Mouse (Mus musculus): ENCODE data around the gene Lhx2.

The Lhx2 gene

DNA sequence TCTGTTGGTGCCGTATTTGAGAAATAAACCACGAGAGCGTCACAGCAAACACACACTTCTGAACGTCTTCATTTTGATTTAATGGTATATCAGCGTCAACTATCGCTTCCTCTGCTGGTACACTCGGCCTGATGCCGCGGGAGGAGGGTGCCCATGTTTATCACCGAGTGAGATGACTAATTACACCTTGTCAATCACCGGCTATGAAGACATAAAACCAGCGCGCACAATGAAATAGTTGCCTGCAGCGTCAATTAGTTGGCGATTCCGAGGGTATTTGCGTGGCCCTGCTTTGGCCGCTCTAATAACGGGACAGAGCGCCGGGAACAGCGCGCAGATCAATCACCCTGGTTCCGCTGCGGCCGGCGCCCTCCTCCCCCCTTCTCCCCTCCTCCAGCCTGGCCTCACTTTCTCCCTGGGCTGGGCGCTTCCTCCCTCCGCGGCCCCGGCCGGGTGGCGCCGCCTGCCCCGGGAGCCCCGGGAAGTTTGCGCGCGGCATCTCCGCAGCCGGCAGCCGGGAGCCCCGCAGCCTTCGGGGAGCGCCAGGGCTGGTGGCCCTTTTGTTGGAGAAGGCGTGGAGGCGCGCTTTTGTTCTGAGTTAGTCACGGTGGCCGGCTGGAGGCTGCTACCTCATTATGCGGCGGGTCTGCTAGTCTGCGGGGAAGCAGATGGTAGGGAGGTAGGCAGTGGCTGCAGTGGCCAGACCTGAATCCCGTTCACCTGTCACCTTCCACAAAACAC is 8.9 kb downstream of the Lhx2 start:
- DNase-seq, result peak; percentile 40

DNA sequence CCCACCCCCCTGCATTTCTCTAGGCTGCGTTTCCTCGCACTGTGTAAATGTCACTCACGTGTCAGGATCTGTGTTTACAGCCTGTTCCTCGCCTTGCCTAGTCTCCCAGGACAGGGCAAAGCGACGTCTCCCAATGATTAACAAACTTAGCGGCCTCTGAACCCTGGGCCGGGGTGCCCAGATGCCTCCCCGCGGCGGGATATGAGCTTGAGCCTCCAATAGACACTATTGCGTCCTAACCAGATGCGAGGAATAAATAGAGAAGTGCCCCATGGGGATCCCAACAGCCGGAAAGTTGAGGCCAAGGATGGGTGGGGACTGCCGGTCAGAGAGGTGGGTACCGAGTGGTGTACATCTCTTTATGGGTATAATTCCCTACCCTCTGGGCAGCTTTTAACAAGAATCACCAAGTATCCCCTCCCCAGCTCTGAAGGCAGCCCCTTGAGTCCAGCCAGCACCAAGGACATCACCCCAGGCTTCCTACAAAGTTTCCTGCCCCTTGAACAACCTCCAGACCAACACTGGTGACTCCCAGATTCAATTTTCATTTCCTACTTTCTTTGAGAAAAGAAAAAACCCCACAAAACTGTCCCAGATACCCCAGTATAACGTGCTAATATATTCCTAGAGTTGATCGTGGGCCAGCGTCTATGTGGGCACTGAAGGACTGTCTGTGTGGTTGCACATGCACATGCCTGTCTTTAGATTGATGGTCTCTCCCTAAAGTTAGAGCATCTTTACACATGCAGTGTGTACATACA is 9.8 kb downstream of the Lhx2 start:
- DNase-seq, result no peak

DNA sequence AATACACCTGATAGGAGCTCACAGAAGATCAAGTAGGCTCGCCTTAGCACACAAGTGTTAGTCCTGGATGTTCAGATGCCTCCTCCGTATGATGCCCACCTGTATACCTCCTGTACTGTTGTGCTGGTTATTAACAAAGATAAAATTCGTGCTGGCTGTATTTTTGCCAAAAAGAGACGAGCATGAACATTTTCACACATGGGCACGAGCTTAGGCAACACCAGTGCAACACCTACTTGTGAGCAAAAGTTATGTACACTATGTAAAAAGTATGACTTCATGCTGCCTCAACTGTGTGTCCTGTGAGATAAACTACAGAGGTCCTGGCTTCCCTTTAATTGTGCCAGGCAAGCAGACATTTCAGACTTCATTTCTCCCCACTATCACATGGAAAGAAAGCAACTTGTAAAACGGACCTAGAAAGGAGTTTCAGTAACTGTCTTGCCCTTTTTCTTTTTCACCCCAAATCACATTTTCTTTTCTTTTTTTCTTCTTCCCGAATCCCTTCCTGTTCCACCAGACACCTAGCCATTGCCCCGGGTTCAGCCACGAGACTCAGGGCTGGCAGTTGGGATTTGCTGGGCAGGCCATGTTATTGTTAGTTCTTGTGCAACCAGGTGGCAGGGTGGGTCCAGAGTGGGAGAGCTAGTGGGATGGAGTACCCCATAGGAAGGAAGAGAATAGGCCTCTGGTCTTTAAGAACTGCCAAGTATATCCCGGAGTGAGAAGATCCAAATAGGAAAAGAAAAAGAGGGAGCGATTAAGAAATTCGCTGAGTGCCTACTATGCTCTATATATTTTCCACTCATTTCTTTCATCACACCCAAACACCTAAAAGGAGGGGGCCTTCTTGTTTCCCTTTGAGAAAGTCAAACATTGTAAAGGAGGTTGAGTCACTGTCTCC is 10.6 kb downstream of the Lhx2 start:
- no peak for DNase-seq

DNA sequence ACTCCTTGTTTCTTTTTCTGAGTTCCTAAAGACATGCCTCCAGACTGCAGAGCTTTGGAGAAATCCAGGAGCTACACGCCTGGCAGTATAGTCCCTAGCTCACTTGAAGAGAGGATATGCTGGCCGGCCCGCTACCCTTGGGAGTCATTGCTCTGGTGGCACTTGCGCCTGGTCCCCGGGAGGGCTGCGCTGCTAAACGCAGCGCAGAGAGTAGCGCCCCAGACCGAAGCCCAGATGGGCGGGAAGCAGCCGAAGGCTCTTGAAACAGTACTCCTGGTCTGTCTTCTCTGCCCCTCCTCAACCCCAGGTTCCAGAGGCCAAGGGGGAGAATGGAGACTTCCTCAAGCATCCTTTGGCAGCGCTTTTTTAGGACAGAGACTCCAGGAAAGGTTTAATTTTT is 11.3 kb downstream of the Lhx2 start:
- peak; percentile 28 for DNase-seq

DNA sequence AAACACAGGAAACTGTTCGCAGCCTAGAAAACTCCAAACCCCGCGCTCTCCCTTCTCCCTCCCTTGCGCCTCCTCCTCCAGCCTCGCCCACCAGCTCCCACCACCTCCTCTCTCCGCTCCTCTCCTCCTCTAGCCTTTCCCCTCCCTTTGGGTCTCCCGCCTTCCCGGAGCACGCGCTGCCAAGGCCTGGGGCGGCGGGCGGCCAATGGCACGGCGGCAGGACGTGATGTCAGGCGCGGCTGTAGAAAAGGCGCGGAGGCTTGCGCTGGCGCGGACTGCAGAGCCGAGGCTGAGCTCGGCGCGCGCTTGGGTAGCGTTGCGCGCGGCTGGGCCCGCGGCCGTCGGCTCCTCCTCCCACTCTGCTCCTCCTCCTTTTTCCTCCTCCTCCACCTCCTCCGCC is 11.7 kb downstream of the Lhx2 start:
- DNase-seq, result peak; percentile 78

DNA sequence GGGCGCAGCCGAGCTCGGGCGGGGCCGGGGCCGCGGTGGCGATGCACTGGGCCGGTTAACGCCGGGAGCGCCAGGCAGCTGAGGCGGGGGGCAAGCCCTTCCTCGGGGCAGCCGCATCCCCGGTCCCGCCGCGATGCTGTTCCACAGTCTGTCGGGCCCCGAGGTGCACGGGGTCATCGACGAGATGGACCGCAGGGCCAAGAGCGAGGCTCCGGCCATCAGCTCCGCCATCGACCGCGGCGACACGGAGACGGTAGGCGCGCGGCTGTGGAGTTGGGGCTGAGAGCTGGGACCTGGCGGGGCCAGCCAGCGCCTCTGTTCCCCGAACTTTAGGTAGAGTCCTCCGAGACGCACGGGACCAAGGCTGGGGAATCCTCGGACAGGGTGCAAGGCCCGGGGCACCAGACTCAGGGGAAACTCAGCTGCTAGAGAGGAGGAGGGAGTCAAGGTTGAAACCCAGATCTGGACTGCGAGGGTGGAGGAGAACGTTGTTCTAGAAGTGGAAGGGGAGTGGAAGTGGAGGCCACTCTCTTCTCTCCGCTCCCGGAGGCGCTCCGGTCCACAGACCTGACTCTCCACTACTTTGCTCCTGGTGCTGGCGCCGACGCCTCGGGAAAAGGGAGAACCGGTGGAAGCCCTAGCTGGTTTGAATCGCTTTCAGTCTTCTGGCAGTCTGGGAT is 12.7 kb downstream of the Lhx2 start:
- peak; percentile 34 for DNase-seq

DNA sequence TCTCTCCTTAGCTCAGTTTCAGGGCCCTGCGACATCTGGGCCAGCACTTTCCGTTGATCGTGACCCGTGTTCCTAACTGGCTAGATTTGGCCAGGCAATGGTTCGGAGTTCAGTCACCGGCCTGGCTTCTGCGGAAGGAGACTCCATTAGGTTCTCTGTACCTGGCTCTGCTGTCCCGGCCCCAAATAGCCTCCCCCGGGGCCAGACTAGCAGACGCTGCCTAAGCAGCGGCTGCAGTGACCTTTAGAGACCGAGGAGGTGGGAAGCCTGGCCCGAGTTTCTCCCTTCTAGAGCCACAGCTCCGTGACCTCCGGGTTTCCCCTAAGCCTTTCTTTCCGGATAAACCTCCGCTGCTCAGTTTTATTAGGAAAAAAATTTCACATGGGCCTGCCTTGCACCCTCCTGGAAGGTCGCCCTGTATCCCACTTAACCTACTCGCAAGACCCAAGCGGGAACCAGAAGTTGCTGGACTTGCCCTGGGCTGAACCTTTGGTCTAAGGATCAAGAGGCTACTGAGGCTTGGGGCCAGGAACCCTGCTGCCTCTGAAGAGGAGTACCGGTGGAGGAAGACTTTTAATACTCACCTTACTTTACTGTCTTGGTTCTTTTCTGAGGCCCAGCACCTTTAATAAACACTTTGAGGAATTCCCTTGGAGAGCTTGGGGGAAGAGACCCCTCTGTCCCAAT is 13.4 kb downstream of the Lhx2 start:
- no peak for DNase-seq

DNA sequence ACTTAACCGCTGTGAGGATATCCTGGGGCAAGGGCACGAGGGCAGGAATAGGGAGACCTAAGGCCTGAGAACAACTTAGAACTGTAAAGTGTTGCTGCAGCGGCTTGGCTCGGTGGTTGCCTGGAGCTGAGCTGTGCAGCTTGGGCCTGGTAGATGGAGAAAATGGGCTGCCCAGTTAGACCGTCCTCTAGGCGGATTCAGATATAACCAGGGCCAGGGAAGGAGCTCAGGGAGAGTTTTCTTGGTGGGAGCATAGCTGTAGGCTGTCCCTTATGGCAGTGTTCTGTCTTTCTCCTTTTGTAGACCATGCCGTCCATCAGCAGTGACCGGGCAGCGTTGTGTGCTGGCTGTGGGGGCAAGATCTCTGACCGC is 13.9 kb downstream of the Lhx2 start:
- DNase-seq, result no peak

DNA sequence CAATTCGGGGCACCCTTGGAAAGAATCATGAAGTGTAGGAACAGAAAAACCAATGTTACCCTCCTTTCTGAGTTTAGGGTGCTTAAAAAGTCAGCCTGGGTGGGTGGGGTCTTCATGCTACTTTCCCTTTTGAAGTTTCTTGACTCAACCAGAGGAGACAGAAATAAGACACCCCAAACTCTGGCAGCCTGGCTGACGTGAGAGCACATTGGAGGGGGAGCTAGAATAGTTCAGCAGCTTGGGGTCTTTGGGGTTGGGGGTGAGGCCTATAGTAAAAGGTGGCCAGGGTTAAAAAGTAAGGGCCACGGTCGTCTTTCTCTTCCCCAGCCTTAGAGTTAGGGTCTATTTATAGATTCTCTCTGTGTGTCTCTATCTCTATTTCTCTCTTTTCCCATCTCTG is 14.6 kb downstream of the Lhx2 start:
- DNase-seq, result no peak

DNA sequence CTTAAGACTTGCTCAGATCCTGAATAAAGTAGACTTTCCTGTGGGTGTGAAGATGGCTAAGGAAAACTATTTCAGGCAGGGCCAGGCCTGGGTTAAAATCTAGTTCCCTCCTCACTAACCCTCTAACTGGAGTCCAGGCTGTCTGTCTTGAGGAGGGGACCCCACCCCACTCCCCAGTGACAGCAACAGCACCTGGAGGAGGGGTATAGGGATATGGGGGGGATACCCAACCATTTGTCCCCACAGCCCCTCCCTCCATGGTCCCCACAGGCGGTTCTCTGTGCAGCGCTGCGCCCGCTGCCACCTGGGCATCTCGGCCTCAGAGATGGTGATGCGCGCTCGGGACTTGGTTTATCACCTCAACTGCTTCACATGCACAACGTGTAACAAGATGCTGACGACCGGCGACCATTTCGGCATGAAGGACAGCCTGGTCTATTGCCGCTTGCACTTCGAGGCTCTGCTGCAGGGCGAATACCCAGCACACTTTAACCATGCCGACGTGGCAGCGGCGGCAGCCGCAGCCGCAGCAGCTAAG is 15.2 kb downstream of the Lhx2 start:
- DNase-seq, result no peak

DNA sequence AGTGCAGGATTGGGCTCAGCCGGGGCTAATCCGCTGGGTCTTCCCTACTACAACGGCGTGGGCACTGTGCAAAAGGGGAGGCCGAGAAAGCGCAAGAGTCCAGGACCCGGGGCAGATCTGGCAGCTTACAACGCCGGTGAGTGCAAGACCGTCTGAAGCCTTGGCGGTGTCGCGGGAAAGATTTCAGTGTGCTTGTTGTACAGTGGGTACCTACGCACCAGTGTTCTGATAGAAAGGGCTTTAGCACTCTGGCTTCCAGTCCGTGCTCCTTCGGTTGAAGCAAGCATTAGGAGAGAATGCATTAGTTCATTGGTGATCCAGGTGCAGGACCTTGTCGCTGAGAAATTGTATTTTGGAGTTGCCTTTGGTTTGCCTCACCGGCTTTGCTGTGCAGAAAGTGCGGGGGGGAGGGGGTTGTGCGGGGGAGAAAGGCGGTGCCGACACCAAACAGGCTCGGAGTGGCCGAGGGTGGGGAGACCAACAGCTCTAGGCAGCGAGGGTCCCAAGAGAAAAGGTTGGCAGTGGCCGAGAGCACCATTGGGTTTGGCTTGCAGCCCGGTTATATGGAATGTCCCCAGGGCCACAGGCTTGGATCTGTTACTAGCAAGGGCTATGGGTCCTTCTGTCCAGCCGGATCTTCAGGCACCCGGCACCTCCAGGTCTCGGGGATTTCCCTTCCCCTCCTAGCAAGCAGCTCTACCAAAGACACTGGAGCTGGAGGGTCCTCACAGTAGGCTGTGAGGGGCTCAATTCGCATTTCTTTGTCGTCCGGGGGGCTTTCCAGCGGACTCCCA is 15.8 kb downstream of the Lhx2 start:
- no peak for DNase-seq

DNA sequence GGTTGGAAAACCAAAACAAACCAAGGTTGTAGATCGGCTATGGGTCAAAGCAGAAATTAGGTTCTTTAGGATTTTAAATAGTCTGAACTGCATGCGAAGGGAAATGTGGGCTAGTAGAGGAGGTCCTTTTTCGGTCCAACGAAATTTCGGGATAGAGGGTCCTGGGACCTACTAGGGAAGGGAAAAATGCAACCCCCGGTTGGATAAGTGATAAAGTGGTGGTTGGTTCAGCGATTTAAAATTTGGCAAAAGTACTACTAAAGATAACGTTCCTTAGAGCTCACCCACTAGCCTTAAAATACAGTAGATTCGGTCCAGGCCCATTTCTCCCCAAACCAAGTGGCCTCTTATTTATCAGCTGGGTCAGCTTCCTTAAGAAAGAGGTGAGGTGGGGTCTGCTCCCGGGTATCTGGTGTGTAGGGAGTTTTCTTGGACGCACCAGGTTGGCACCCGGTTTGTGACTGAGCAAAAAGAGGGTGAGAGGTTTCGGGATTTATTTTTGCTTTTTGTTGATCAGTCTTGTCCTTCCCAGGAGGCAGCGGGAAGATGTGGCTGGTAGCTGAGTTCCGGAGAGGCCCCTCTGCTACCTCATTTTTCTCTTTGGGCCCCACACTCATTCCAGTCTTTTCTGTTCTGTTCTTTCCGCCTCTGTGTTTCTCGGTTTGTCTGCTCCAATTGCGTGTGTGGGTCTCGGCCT is 16.8 kb downstream of the Lhx2 start:
- no peak for DNase-seq

DNA sequence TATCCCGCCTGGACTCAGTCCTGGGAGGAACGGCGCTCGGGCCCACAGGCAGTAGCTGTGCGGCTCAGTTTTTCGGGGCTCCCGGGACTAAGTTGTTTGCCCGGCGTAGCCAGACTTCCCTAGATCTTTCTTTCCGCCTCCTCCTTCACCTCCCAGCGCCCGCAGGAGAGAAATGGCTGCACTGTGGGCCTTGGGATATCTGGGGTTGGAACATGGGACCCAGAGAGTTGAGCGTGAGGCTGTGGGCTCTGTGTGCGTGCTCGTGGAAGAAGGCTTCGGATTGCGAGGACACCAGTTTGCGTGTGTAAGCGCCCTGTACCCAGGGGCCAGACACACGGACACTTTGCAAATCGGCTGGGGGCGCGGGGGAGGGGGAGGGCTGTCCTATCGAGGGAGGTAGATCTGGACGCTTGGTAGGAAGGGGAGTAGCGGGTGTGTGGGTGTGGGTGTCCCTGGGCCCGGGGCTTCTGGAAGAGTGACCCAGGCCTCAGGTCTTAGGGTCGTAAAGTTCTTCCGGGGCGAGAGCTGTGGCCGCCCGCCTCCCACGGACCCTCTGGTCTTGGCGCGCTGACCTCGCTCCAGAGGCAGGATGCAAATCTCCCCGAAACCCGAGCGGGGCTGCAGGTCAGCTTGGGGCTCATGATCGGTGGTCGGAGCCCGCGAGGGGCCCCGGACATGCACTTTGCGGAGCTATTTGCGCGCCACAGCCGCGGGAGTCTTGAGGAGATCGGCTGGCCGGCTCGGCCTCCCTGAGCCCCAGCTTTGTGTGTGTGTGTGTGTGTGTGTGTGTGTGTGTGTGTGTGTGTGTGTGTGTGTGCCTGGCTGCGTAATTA is 17.6 kb downstream of the Lhx2 start:
- no peak for DNase-seq

DNA sequence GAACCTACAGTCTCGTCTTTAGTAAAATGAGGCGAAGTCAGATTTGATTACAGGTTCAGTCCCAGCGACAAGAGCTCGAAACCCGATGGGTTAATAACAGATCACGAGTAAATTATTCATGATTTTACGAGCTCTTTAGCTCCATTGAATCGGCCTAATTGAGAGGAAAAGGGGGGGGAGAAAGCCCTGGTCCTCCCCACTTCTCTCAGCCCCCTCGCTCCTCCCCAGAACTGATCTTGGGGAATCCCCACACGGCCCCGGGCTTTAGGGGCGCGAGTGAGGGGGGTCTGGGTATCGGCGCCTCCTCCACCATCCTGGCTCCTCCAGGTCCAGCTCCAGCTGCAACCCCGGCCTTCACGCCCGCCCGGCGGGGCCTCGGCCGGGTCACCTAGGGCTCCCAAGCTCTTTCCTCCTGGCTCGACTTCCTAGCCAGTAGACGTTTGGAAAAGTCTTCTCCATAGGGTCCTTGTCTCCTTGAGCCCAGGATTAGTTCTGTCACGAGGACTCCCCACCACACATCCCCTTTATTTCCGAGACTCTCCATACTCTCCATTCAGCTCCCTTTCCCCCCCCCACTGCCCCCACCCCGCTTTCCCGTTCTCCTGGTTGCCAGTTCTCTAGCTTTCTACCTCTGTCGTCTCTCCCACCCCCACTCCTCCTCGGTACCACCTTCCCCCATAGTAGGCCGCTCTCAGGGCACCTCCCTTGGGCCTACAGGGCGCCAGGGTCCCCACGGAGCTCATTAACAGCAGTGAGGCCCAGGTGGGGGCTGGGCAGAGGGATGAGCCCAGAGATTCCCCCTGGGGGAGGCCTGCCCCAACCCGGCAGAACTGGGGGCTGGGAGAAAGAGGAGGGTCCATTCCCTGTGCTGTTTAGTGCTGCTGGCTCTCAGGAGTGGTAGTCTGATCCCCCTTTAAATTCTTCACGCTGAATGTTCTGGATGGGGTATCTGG is 18.5 kb downstream of the Lhx2 start:
- no peak for DNase-seq

DNA sequence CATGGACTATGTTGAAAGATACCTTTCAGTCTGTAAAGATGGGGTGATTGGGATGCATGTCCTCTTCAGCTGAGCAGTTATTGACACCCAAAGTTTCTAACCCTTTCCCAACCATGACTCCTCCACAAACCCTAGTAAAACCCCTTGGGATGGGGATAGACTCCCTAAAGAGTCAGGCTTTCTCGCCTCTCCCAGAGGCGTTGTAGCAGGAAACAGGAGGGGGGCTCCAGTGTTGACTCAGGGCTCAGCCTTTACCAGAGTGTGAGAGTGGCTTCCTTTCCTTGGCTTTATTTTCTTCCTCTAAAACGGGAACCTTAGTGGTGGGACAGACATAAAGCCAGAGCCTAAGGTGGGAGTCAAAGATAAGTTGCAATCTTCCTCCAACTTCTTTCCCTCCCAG is 19.5 kb downstream of the Lhx2 start:
- DNase-seq, result no peak

DNA sequence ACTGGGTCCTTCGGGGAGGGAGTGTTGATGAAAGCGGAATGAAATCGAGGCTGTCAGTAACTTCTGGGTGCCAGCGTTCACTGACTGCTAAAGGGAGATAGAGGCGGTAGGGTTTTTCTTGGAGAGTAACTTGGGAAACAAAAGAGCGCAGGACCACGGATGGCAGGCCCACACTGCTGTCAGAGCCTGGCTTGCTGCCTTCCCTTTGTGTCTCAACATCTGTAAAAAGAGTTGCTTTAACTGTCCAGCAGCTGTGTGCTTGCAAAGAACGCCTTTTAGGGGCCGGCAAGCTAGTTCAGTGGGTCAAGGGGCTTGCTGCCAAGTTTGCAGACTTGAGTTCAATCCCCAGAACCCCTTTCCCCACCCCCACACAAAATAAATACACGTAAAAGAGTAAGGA is 20.1 kb downstream of the Lhx2 start:
- no peak for DNase-seq

DNA sequence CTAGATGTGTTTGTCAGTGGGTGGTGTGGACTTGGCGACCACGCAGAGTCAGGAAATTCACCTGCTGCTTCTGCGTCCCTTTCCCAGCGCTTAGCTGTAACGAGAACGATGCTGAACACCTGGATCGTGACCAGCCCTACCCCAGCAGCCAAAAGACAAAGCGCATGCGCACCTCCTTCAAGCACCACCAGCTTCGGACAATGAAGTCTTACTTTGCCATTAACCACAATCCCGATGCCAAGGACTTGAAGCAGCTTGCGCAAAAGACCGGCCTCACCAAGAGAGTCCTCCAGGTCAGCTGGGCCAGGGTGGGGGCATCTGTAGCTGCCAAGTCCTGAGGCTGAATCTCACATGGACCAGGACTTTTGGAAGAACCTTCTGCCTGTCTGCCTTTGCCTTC is 20.7 kb downstream of the Lhx2 start:
- no peak for DNase-seq

DNA sequence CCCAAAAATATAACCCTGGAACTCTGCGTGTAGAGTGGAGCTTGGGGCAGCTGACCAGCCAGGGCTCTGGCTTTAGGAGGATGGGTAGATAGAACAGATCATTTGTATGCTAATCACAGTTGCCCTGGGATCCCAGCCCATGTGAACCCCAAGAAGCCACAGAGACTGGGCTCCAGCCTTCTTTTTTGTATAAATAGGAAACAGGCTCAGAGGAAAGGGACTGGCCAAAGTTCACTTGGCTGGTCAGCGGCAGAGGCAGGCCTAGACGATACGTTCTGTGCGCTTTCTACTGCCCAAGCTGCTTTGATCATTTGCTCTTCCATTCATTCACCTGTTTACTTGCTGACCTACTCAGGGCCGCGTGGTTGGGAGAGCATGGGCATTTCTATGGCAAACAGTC is 27.1 kb downstream of the Lhx2 start:
- DNase-seq, result no peak

DNA sequence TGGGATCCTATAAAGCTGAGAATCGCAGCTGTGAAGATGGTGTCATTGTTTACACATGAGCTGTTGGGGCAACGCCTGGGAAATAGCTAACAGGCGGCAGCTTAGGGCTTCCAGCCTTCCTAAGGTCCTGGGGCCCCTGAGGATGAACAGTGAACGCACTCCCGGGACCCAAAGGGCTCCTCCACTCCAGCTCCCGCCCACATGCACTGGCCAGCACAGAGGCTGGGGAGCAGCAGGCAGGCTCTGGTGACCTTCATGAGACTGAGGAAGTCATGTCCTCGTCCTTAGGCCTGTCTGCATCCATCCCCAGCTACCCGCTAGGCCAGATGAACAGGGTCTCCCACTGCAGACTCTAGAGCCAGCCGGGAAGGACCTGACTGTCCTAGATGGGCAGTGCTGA is 27.9 kb downstream of the Lhx2 start:
- no peak for DNase-seq

Data from thymus, postnatal 4 days (tissue).